ENCODE assay signal across 32 mouse cellular contexts in genomic region chr12:78248366-78248765, GRCm38 (mm10). TPM values are rescaled to one million over a fixed set of nuclear protein-coding genes. Genes with fewer than 3 reads are reported as not detected.
DNase-seq lines count a peak whose midpoint lies in the region; ATAC-seq and TF ChIP-seq lines count a peak whose summit lies in the region.
"Had no signal": no experiment of that assay in that cellular context is flagged by ENCODE, and none has a peak within 500 bp of the region (broad histone marks: within the 10 kb centered on the region; RNA-seq: fewer than 3 reads in every experiment).

No protein-coding gene starts in this region.

- WGBS in heart, adult 2 months = 42% methylated on average over 1 of the region's 1 CpGs

- H3K9ac ChIP-seq in heart, adult 2 months (ENCODE audit: low read depth, low read length) = no peak overlapping the region
- H3K9ac ChIP-seq: forebrain, embryonic 15.5 days; heart, embryonic 13.5 days; hindbrain, embryonic 12.5 days; liver, postnatal 0 days; neural tube, embryonic 15.5 days had no signal

- no peaks in the 10 kb centered on the region for H3K36me3 ChIP-seq in heart, adult 2 months (ENCODE audit: control insufficient read depth, insufficient read depth, low read length)
- H3K36me3 ChIP-seq: forebrain, embryonic 15.5 days; heart, embryonic 13.5 days; hindbrain, embryonic 12.5 days; limb, embryonic 10.5 days; neural tube, embryonic 15.5 days had no signal

- DNase-seq in heart, adult 2 months = no peak
- no peak for DNase-seq in heart, postnatal 25 days (ENCODE audit: low spot score)
- DNase-seq in 3T3-L1 (ENCODE audit: low read depth, low spot score) = peak; percentile 15
- DNase-seq in NIH3T3 (ENCODE audit: low read depth) = peak; percentile 3
- DNase-seq in urinary bladder, postnatal 10 days (ENCODE audit: low spot score) = no peak
- DNase-seq in embryo, embryonic 11 days = no peak
- DNase-seq in right cerebral cortex, postnatal 36 days (ENCODE audit: low spot score in 2 of 2) = no peak
- DNase-seq: B cell, adult 2 months; cerebellum, adult 18-20 months; cerebellum, postnatal 14 days; gastrocnemius, postnatal 14 days; heart, postnatal 14 days; kidney, adult 11 months; kidney, postnatal 4 days; liver, postnatal 0 days; lung, postnatal 10 days; thymus, postnatal 25 days had no signal

- intact Hi-C loops in heart, adult 2 months (cut with DNase I) = no loop called here
- intact Hi-C loops in heart, postnatal 25 days (cut with DNase I) = no loop called here

- no peak for TF ChIP-seq CTCF in heart, adult 2 months (IDR thresholded peaks at IDR 0.05)

- TF ChIP-seq EP300 in heart, adult 2 months (IDR thresholded peaks at IDR 0.05; ENCODE audit: insufficient read depth, low read depth, low read length) = no peak

- H3K27ac ChIP-seq in heart, adult 2 months = peak overlapping the region; percentile 0; the same call in 1 of the 2 replicates
- H3K27ac ChIP-seq: forebrain, embryonic 15.5 days; heart, embryonic 13.5 days; hindbrain, embryonic 12.5 days; limb, embryonic 10.5 days; neural tube, embryonic 15.5 days had no signal

- H3K79me2 ChIP-seq in heart, adult 2 months (replicated peaks; ENCODE audit: control insufficient read depth, insufficient read depth, low read length) = no peaks in the 10 kb centered on the region

- TF ChIP-seq POLR2A in heart, adult 2 months (IDR thresholded peaks at IDR 0.05; ENCODE audit: insufficient read depth, low read depth, low read length) = no peak

- no peak overlapping the region for H3K4me3 ChIP-seq in heart, adult 2 months
- H3K4me3 ChIP-seq: forebrain, embryonic 15.5 days; heart, embryonic 13.5 days; hindbrain, embryonic 12.5 days; limb, embryonic 10.5 days; neural tube, embryonic 15.5 days had no signal

- no peaks in the 10 kb centered on the region for H3K27me3 ChIP-seq in heart, adult 2 months (ENCODE audit: control insufficient read depth, insufficient read depth, low read length)
- H3K27me3 ChIP-seq: forebrain, embryonic 15.5 days; heart, embryonic 13.5 days; hindbrain, embryonic 12.5 days; neural tube, embryonic 15.5 days had no signal

- no peaks in the 10 kb centered on the region for H3K4me1 ChIP-seq in heart, adult 2 months (ENCODE audit: control insufficient read depth, insufficient read depth, low read length)
- H3K4me1 ChIP-seq: forebrain, embryonic 15.5 days; hindbrain, embryonic 12.5 days; limb, embryonic 10.5 days; neural tube, embryonic 15.5 days had no signal

- ATAC-seq in CD4-positive, CD25-positive, alpha-beta regulatory T cell, adult 4 months = peak; percentile 41
- ATAC-seq: forebrain, embryonic 15.5 days; liver, postnatal 0 days had no signal

RNA-seq across cellular contexts. Expression of gene Gphn, which starts 22.2 kb away (rescaled TPM):
- 10 to 100 TPM; 21.4 to 23.5 TPM for total RNA-seq in heart, adult 2 months (2021)
- 12.2 and 18.6 TPM in 2 replicates for polyA plus RNA-seq in heart, adult 2 months (2012; rRNA removed)
- total RNA-seq in heart, postnatal 25 days (2021) = 10 to 100 TPM; 22.4 to 23.9 TPM
- 10 to 100 TPM; 12.1 to 13.2 TPM for polyA plus RNA-seq in CD4-positive, CD25-positive, alpha-beta regulatory T cell, adult 4 months (2017; shearing (Covaris generic))

RNA-seq across cellular contexts. Expression of gene Gm6657, which starts 54.3 kb away (rescaled TPM):
- total RNA-seq in heart, adult 2 months (2021) = not detected
- not detected in 2 replicates for polyA plus RNA-seq in heart, adult 2 months (2012; rRNA removed)
- not detected for total RNA-seq in heart, postnatal 25 days (2021)
- not detected for polyA plus RNA-seq in CD4-positive, CD25-positive, alpha-beta regulatory T cell, adult 4 months (2017; shearing (Covaris generic))
- total RNA-seq: adrenal gland, postnatal 4 days; gastrocnemius, postnatal 14 days; heart, adult 18-20 months; heart, postnatal 14 days; megakaryocyte progenitor cell, adult 5-6 weeks; midbrain, postnatal 0 days had no signal
- polyA plus RNA-seq: embryonic facial prominence, embryonic 14.5 days; forebrain, embryonic 15.5 days; heart, embryonic 13.5 days; hindbrain, embryonic 12.5 days; kidney, embryonic 16.5 days; limb, embryonic 10.5 days; liver, embryonic 11.5 days; liver, postnatal 0 days; midbrain, embryonic 11.5 days; midbrain, postnatal 0 days; neural tube, embryonic 15.5 days; spleen, adult 2 months had no signal

Comparison
In these comparisons a context has a peak if more than half of its experiments do, and no peak if none do; other contexts are left out.
1. DNase-seq: peak in 3T3-L1 (single experiment) and NIH3T3 (single experiment); none in heart, adult 2 months (0 of 2), heart, postnatal 25 days (single experiment), urinary bladder, postnatal 10 days (single experiment), embryo, embryonic 11 days (single experiment) and right cerebral cortex, postnatal 36 days (0 of 2).